Mouse (Mus musculus) ES-Bruce4 (cell line): Measurements from ENCODE around the gene Padi6.
A peak's percentile ranks its signal among the peaks of the same experiment; 100 is the strongest.

Experiments
- CTCF ChIP-seq: IDR thresholded peaks from one replicate; pipeline ENCODE4 v1.8.1; 2011; ENCODE audit warnings: low read depth, low read length
- EP300 ChIP-seq: IDR thresholded peaks from 2 replicates; pipeline ENCODE4 v1.6.1; 2011; ENCODE audit warnings: low read depth, low read length; ENCODE audit not compliant: insufficient read depth
- POLR2A ChIP-seq: IDR thresholded peaks from one replicate; pipeline ENCODE4 v1.8.1; 2011; ENCODE audit warnings: low read length; ENCODE audit not compliant: insufficient read depth

DNA sequence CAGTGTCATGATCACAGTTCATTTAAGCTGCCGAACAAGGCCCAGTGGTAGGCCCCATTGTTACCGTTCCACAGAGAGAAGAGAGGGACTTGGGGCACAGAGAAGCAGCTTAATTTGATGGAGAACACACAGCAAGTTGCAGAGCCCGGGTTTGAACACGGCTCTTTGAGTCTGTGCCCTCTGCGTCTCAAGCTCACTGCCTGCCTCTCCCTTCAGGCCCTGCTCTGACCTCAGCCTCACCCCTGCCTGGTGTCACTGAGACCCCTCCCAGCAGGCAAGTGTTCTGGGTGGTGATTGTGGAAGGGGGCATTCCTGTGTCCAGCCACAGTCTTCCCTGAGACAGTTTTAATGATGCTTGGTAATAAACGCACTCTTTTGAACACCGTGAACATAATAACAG lies 47.3 kb downstream of the Padi6 start:
- no peak for TF ChIP-seq CTCF
- TF ChIP-seq POLR2A = no peak
- TF ChIP-seq EP300 = peak; percentile 71; the same call in 1 of the 2 replicates
